Mouse (Mus musculus) liver, embryonic 13.5 days (tissue): ENCODE measurements around the gene Ostm1. TPM values are rescaled to one million over a fixed set of nuclear protein-coding genes. Genes with fewer than 3 reads are reported as not detected.

Experiments
- ATAC-seq: fragments of 200-750 bp; cut with Nextera tagmentation; 2 replicates; pipeline ENCODE4 v1.8.0; 2017; ENCODE audit warnings: low read depth, mild to moderate bottlenecking, moderate number of reproducible peaks, moderate library complexity
- DNase-seq: peaks from one replicate; pipeline ENCODE4 v3.0.0; 2022
- H3K27ac ChIP-seq: fragments of 300-500 bp; sonication (generic); 2 replicates; pipeline ENCODE4 v1.5.1; 2015; ENCODE audit warnings: moderate library complexity, mild to moderate bottlenecking, inconsistent platforms
- H3K27me3 ChIP-seq: fragments of 300-500 bp; sonication (generic); 2 replicates; pipeline ENCODE4 v1.6.1; 2015; ENCODE audit warnings: mild to moderate bottlenecking, inconsistent platforms
- H3K36me3 ChIP-seq: fragments of 300-500 bp; sonication (generic); 2 replicates; pipeline ENCODE4 v1.6.1; 2015; ENCODE audit warnings: mild to moderate bottlenecking, inconsistent platforms
- H3K4me1 ChIP-seq: fragments of 300-500 bp; sonication (generic); replicated peaks from 2 replicates; pipeline ENCODE4 v1.6.1; 2015; ENCODE audit warnings: inconsistent platforms
- H3K4me2 ChIP-seq: fragments of 300-500 bp; sonication (generic); 2 replicates; pipeline ENCODE4 v1.6.1; 2015; ENCODE audit warnings: inconsistent platforms, mild to moderate bottlenecking, moderate library complexity
- H3K4me3 ChIP-seq: fragments of 300-500 bp; sonication (generic); replicated peaks from 2 replicates; pipeline ENCODE4 v1.5.1; 2015; ENCODE audit warnings: mild to moderate bottlenecking, inconsistent platforms
- H3K9ac ChIP-seq: fragments of 300-500 bp; sonication (generic); 2 replicates; pipeline ENCODE4 v1.6.1; 2015; ENCODE audit warnings: mild to moderate bottlenecking, inconsistent platforms
- H3K9me3 ChIP-seq: fragments of 300-500 bp; sonication (generic); replicated peaks from 2 replicates; pipeline ENCODE4 v1.6.1; 2016; ENCODE audit warnings: inconsistent platforms
- WGBS: fragments of 180-500 bp; shearing (Covaris S2); methylation state at CpG from one replicate; pipeline ENCODE4 v1.1.7; 2015; ENCODE audit not compliant: insufficient replicate concordance; 5-methylcytosine and 5-hydroxymethylcytosine counted together
- polyA plus RNA-seq: library from polyadenylated mRNA; unstranded; fragments of >200 nt; fragmentation: Nextera tagmentation; extraction: Ambion mirVana; gene quantifications from 2 replicates; pipeline ENCODE4 v1.2.1, GENCODE M21; 2015

The Ostm1 gene
- polyA plus RNA-seq, 1 experiment from 2014 or later, result 15.6 TPM

GRCm38 (mm10) chr10:42585156-42585555 is 1.5 kb downstream of the Ostm1 start:
- no peaks in the 10 kb centered on the region for H3K9me3 ChIP-seq
- 2% methylated on average over 8 of the region's 8 CpGs for WGBS
- peaks cover 100% of the 10 kb centered on the region for H3K27me3 ChIP-seq
- no peak overlapping the region for H3K9ac ChIP-seq
- no peaks in the 10 kb centered on the region for H3K36me3 ChIP-seq
- no peak overlapping the region for H3K4me3 ChIP-seq
- H3K4me1 ChIP-seq, result peaks cover 15% of the 10 kb centered on the region
- H3K4me2 ChIP-seq, result no peak overlapping the region
- no peak overlapping the region for H3K27ac ChIP-seq
- no peak for DNase-seq
- ATAC-seq, result no peak

- 8% methylated on average over 22 of the region's 22 CpGs for WGBS
- H3K27ac ChIP-seq, result no peak overlapping the region
- H3K9me3 ChIP-seq, result no peaks in the 10 kb centered on the region
- peaks cover 15% of the 10 kb centered on the region for H3K4me1 ChIP-seq
- no peak overlapping the region for H3K9ac ChIP-seq
- H3K36me3 ChIP-seq, result no peaks in the 10 kb centered on the region
- no peak for ATAC-seq
- DNase-seq, result no peak
- no peak overlapping the region for H3K4me2 ChIP-seq
- H3K4me3 ChIP-seq, result no peak overlapping the region
- peaks cover 100% of the 10 kb centered on the region for H3K27me3 ChIP-seq
Observed at GRCm38 (mm10) chr10:42585596-42586305, 2.1 kb downstream of the Ostm1 start.

- Histone ChIP-seq H3K27me3 (peaks cover 100% of the 10 kb centered on the region), H3K4me3 (no peak overlapping the region), H3K4me2 (no peak overlapping the region), H3K27ac (no peak overlapping the region), H3K9me3 (no peaks in the 10 kb centered on the region), H3K4me1 (peaks cover 18% of the 10 kb centered on the region), H3K36me3 (no peaks in the 10 kb centered on the region), H3K9ac (no peak overlapping the region)
- DNase-seq, result no peak
- WGBS, result 5% methylated on average over 8 of the region's 8 CpGs
- no peak for ATAC-seq
Observed at GRCm38 (mm10) chr10:42587961-42588750, 4.5 kb downstream of the Ostm1 start.

- DNase-seq, result no peak
- H3K4me1 ChIP-seq, result peaks cover 14% of the 10 kb centered on the region
- whole genome bisulfite sequencing, result 4% methylated on average over 5 of the region's 5 CpGs
Observed at GRCm38 (mm10) chr10:42589505-42589904, 5.9 kb downstream of the Ostm1 start.

GRCm38 (mm10) chr10:42590261-42591184 is 6.9 kb downstream of the Ostm1 start:
- H3K4me1 ChIP-seq, result peaks cover 14% of the 10 kb centered on the region
- H3K4me3 ChIP-seq, result no peak overlapping the region
- H3K9ac ChIP-seq, result no peak overlapping the region
- WGBS, result 4% methylated on average over 19 of the region's 19 CpGs
- no peak overlapping the region for H3K27ac ChIP-seq
- no peak overlapping the region for H3K4me2 ChIP-seq
- H3K9me3 ChIP-seq, result no peaks in the 10 kb centered on the region
- H3K27me3 ChIP-seq, result peaks cover 100% of the 10 kb centered on the region
- ATAC-seq (no peak), DNase-seq (no peak)
- H3K36me3 ChIP-seq, result no peaks in the 10 kb centered on the region

More at GRCm38 (mm10) chr10:42589505-42589904, 5.9 kb downstream of the Ostm1 start:
- Histone ChIP-seq H3K36me3 (no peaks in the 10 kb centered on the region), H3K9ac (no peak overlapping the region), H3K4me2 (no peak overlapping the region), H3K27ac (no peak overlapping the region), H3K4me3 (no peak overlapping the region), H3K27me3 (peaks cover 100% of the 10 kb centered on the region), H3K9me3 (no peaks in the 10 kb centered on the region)
- ATAC-seq, result no peak

GRCm38 (mm10) chr10:42591185-42591992 is 7.8 kb downstream of the Ostm1 start:
- Histone ChIP-seq H3K4me1 (peaks cover 14% of the 10 kb centered on the region), H3K4me3 (peak overlapping the region; percentile 37), H3K9ac (no peak overlapping the region), H3K36me3 (no peaks in the 10 kb centered on the region), H3K27me3 (peaks cover 100% of the 10 kb centered on the region), H3K27ac (no peak overlapping the region), H3K9me3 (no peaks in the 10 kb centered on the region), H3K4me2 (peak overlapping the region; percentile 45)
- WGBS, result 1% methylated on average over 67 of the region's 67 CpGs
- no peak for DNase-seq
- no peak for ATAC-seq

- Histone ChIP-seq H3K27me3 (peaks cover 100% of the 10 kb centered on the region), H3K4me2 (peak overlapping the region; percentile 45), H3K4me3 (peak overlapping the region; percentile 37), H3K27ac (no peak overlapping the region), H3K36me3 (no peaks in the 10 kb centered on the region), H3K9ac (no peak overlapping the region), H3K4me1 (peaks cover 14% of the 10 kb centered on the region), H3K9me3 (no peaks in the 10 kb centered on the region)
- 3% methylated on average over 25 of the region's 25 CpGs for WGBS
- no peak for DNase-seq
- ATAC-seq, result no peak
Observed at GRCm38 (mm10) chr10:42591993-42592686, 8.5 kb downstream of the Ostm1 start.

- Histone ChIP-seq H3K4me2 (no peak overlapping the region), H3K4me1 (peaks cover 14% of the 10 kb centered on the region), H3K36me3 (no peaks in the 10 kb centered on the region), H3K9me3 (no peaks in the 10 kb centered on the region), H3K4me3 (no peak overlapping the region), H3K27me3 (peaks cover 96% of the 10 kb centered on the region), H3K27ac (no peak overlapping the region), H3K9ac (no peak overlapping the region)
- 7% methylated on average over 7 of the region's 7 CpGs for WGBS
- no peak for ATAC-seq
- DNase-seq, result no peak
Observed at GRCm38 (mm10) chr10:42593201-42593600, 9.6 kb downstream of the Ostm1 start.

GRCm38 (mm10) chr10:42598615-42599014 is 15.0 kb downstream of the Ostm1 start:
- no peaks in the 10 kb centered on the region for H3K9me3 ChIP-seq
- no peak for DNase-seq
- no peak for ATAC-seq
- H3K36me3 ChIP-seq, result no peaks in the 10 kb centered on the region
- peaks cover 65% of the 10 kb centered on the region for H3K27me3 ChIP-seq
- no peak overlapping the region for H3K27ac ChIP-seq
- no peak overlapping the region for H3K4me2 ChIP-seq
- no peak overlapping the region for H3K9ac ChIP-seq
- WGBS, result 68% methylated on average over 8 of the region's 8 CpGs
- no peaks in the 10 kb centered on the region for H3K4me1 ChIP-seq
- H3K4me3 ChIP-seq, result no peak overlapping the region

GRCm38 (mm10) chr10:42601556-42601955 is 17.9 kb downstream of the Ostm1 start:
- WGBS, result 21% methylated on average over 10 of the region's 10 CpGs
- Histone ChIP-seq H3K4me1 (no peaks in the 10 kb centered on the region), H3K27ac (no peak overlapping the region), H3K27me3 (peaks cover 43% of the 10 kb centered on the region), H3K9ac (no peak overlapping the region), H3K9me3 (peaks cover 5% of the 10 kb centered on the region), H3K36me3 (no peaks in the 10 kb centered on the region), H3K4me3 (no peak overlapping the region), H3K4me2 (no peak overlapping the region)
- DNase-seq, result peak; percentile 37
- ATAC-seq, result no peak
